Mouse (Mus musculus) left cerebral cortex, postnatal 25 days (tissue): ENCODE data around the gene Ndst2. TPM values are rescaled to one million over a fixed set of nuclear protein-coding genes. Genes with fewer than 3 reads are reported as not detected.

Experiments used
- DNase-seq, 2 experiments: peaks; one replicate each; pipeline ENCODE4 v3.0.0; 2022; ENCODE audit warnings: low spot score in 2 of 2, mixed read lengths in 1 of 2
- intact Hi-C: fragments of 180-260 bp; cut with DNase I; formaldehyde crosslinking; loops from one replicate; pipeline ENCODE4 v1.15.1; 2025
- total RNA-seq, 2 experiments: library from RNA; stranded (reverse); gene quantifications; 2 replicates each; pipeline ENCODE4 v1.2.3; 2021

The Ndst2 gene
- 10 to 100 TPM; 14.9 to 17.4 TPM for total RNA-seq

DNA sequence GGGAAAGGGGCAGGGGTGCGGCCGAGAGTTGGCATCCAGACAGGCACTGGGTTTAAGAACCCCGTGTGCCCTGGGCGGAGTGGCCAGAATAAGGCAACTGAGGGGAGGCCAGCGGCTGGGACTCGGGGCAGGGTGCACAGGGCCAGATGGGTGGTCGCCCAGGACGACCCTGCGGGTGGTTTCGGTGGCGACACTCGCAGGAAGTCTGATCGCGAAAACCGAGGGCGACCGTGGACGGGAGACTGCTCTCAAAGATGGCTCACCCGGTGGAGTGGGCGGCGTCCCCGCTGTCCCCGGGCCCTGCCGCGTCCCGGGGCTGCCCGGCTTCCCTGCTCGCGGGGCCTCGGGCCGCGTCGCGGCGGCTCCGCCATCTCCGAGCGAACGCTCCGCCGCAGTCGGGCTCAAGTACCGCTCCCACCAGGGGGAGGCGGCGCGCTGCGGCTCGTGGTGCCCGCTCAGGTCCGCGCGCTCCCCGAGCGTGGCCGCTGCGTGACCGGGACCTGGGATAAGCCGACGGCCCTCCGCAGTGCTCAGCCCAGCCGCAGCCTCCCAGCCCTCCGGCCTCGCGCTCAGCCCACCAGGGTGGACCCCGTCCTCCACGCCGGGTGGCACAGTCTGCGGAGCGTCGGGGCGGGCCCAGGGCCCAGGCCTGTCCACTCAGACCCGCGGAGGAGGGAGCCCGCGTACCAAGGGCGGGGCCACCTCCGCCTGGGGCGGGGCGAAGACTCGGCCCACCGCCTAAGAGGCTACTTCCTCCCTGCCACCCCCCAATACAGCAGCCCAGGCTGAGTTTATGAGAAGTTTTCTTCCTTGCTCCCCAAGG is at the start of gene Ndst2:
Ndst2 (minus strand) TSS at position 611 of the 823 bp plus-strand sequence.
- intact Hi-C loops = loop anchor here (5.0 kb wide), 1 partner anchor 283 kb away; no protein-coding TSS in a partner anchor
- DNase-seq = peak; percentile 83 to 87

DNA sequence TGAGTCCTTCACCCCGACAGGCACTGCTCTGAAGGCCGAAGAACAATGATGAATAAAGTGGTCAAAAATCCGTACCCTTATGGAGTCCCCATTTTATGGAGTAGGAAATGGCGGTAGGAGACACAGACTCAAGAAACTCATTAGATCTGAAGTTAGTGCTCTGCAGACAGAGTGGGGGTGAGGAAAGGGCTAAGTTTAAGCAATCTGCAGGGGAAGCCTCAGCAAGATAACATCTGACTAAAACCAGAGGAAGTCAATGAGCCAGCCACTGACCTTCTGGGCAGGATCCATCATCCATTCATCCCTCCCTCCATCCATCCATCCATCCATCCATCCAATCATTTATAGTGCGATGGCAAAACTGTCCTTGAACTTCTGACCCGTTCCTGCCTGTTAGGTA is 49.2 kb upstream of the Ndst2 start:
- no peak for DNase-seq
- intact Hi-C loops = no loop called here

DNA sequence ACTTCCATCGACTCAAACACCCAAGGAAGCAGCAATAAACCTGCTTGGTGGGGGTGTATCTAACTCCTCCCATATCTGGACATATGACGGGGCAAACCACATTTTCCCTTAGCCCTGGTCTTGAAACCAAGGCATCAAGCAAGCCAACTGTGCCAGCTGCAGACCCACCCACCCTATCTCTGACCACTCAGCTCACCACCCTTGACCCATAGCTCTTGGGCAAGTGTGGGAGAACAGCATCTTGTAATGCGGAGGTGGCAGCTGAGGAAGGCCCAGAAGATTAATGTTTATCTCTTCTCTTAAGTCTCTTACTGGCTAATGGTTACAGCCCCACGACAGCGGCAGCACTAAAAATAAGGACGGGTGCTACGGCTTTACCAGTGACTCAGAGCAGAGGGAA is 48.5 kb upstream of the Ndst2 start:
- no peak for DNase-seq
- intact Hi-C loops = no loop called here

- intact Hi-C loops = no loop called here
- DNase-seq = no peak
Measured at GRCm38 (mm10) chr14:20780217-20780616, 45.9 kb upstream of the Ndst2 start.

GRCm38 (mm10) chr14:20778496-20778895 is 44.1 kb upstream of the Ndst2 start:
- DNase-seq = peak; percentile 18 to 45
- intact Hi-C loops = no loop called here

GRCm38 (mm10) chr14:20775661-20776060 is 41.3 kb upstream of the Ndst2 start:
- intact Hi-C loops = no loop called here
- DNase-seq = no peak

GRCm38 (mm10) chr14:20773410-20773809 is 39.0 kb upstream of the Ndst2 start:
- intact Hi-C loops = no loop called here
- no peak for DNase-seq

DNA sequence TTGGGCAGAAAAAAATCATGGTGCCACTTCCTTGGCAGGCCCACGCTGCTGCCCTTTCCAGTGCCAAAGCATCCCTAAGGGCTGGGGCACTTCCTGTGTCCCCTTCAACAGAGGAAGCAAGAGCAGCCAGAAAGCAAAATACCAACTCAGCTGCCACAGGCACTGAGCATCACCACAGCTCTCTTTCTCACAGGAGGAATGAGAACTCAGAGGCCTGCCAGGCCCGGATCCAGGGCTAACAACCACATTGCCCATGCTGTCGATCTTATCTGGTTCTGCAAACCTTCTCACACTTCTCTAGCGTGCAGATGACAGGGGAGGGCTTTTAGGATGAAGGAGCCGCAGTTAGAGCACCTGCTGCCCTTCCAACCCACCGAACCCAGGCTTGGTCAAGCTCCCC is 38.4 kb upstream of the Ndst2 start:
- no peak for DNase-seq
- intact Hi-C loops = no loop called here

DNA sequence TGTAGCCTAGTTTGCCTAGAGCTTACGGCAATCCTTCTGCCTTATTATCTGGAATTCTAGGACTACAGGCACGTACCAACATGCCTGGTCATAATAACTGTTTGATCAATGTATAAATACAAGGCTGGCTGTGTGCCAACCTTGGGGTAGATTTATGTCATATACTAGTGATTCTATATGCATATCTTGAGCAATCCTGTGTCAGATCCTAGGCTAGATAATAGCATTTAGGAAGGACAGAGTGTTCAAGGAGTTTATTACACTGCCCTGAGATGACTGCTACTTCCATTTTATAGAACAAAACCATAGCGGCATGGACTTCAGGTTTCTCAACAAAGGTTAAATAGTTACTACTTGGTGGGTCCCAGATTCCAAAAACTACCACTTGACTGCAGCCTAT is 37.6 kb upstream of the Ndst2 start:
- DNase-seq = no peak
- intact Hi-C loops = no loop called here

DNA sequence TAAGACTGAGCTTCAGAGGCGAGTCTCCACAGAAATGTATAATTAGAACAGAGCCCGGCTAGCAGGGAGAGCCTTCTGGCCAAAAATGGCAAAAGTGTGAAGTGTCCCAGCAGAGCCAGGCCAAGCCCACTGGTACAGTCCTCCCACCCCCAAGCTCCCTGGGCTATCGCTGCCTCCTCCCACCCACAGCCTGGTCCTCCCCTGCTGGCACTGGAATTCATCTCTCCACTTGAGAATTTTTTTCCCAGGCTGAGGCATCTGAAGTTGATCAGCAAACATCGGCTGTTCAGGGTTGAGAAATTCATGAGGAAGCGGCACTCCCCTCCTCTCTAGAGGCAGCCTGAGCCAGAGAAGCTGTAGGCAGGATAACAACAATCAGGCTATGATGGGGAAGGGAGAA is 34.2 kb upstream of the Ndst2 start:
- DNase-seq = peak; percentile 16 to 73
- intact Hi-C loops = loop anchor here (10.0 kb wide), 1 partner anchor 106 kb away; no protein-coding TSS in a partner anchor

DNA sequence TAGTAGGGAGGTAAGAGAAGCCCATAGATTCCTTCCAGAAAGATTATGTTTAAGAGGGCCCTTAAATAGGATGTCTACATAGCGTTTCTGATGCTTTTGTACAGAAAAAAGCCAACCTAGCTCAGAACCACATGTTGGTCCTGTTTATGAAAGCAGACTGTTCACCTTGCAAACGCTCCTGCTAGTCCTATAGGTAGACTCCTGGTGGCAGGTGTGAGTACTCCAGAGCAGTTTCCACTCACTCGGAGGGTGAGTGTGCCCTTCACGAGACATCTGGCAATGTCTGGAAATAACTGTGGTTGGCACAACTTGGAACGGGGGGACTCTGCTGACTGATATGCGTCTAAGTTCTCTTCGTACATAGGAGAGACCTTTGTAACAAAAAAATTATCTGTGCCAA is 33.6 kb upstream of the Ndst2 start:
- intact Hi-C loops = loop anchor here (10.0 kb wide), 1 partner anchor 107 kb away; no protein-coding TSS in a partner anchor
- no peak for DNase-seq

DNA sequence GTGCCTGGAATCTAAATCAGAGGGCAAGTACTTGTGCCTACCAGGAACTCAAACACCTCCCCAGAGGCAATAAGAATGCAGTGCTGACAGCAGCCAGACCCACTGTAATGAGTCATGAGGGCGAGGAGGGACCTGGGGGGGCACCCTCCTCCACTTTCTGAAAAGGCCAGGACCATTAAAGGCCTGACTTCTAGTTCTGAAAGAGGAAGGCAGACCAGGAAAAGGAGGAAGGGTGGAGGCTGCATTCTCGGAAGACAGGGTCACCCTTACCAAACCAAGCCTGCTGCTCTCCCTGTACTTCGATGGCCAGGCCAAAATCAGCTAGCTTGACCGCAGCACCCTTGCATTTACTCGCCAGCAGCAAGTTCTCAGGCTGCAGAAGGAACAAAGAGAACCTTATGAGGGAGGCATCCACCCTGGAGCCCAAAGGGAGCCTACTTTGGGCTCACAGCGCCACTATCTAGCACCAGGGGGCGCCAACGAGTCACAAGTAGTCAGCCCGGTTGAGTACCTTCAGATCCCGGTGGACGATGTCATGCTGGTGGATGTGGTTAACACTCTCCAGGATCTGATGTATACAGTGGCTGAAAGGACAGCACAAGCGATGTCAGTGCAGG is 31.4 kb upstream of the Ndst2 start:
- peak; percentile 88 to 91 for DNase-seq
- intact Hi-C loops = loop anchor here (1.0 to 10.0 kb wide), 2 partner anchors 33 to 109 kb away; no protein-coding TSS in a partner anchor

GRCm38 (mm10) chr14:20764942-20765341 is 30.6 kb upstream of the Ndst2 start:
- no peak for DNase-seq
- intact Hi-C loops = loop anchor here (10.0 kb wide), 1 partner anchor 110 kb away; no protein-coding TSS in a partner anchor

GRCm38 (mm10) chr14:20758768-20759435 is 24.5 kb upstream of the Ndst2 start:
- no peak for DNase-seq
- intact Hi-C loops = loop anchor here (5.0 kb wide), 1 partner anchor 33 kb away; the partner anchor contains the start of gene Camk2g

- DNase-seq = no peak
- intact Hi-C loops = loop anchor here (5.0 kb wide), 1 partner anchor 35 kb away; the partner anchor contains the start of gene Camk2g
Measured at GRCm38 (mm10) chr14:20757370-20757907, 23.1 kb upstream of the Ndst2 start.

DNA sequence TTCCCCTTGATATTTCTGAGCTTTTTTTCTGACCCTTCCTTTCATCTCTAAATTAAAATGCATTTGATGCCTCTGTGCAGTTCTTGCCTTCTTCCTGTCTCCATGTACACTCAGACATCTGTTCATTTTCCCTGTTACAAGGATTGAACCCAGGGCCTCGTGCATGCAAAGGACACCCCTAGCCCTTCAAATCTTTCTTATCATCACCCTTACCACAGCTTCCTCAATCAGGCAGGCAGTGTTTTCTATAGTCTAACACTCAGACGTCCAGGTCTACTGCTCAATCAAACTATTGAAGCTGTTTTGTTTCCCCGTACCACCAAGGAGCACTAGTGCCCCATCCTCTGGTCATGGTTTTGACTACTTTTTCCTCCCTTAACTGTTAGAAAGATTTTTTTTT is 19.4 kb upstream of the Ndst2 start:
- DNase-seq = no peak
- intact Hi-C loops = no loop called here

- no peak for DNase-seq
- intact Hi-C loops = no loop called here
Measured at GRCm38 (mm10) chr14:20750503-20750902, 16.1 kb upstream of the Ndst2 start.

- DNase-seq = no peak
- intact Hi-C loops = no loop called here
Measured at GRCm38 (mm10) chr14:20749494-20750051, 15.2 kb upstream of the Ndst2 start.

DNA sequence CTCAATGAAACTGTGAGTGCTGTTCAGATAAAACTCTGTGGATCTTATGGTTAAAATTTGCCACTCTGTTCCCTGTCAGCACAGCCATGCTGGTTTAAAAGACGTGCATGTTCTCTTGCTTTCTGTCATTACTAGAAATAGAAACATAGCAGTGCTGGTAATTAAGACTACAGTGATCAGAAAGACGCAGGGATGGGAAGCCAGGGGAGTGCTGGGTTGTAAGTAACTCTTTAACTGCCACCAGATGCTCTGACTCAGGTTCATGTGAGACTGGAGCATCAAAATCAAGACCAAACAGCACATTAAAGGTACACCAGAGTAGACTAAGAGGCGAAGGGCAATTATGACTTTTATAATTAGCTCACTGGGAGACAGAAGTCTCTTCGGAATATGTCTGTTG is 14.0 kb upstream of the Ndst2 start:
- intact Hi-C loops = no loop called here
- no peak for DNase-seq

- intact Hi-C loops = no loop called here
- no peak for DNase-seq
Measured at GRCm38 (mm10) chr14:20746935-20747334, 12.6 kb upstream of the Ndst2 start.
